Mouse (Mus musculus) heart, adult 9 months (tissue): ENCODE results near the gene Rpe.
"Not testable (repeated sequence)": the region's sequence is repeated elsewhere in the genome, so short reads cannot be mapped to it uniquely, and the experiment has no call there.

ENCODE experiments used
- DNase-seq, 2 experiments: peaks; one replicate each; pipeline ENCODE4 v3.0.0; 2022; ENCODE audit warnings: low spot score in 2 of 2

Rpe gene

GRCm38 (mm10) chr1:66700693-66701575, at the start of gene Rpe:
TSS of gene Rpe (plus strand) at chr1:66700831.
- DNase-seq: peak; percentile 89 to 90

GRCm38 (mm10) chr1:66655119-66655746, 45.4 kb upstream of the Rpe start:
- DNase-seq: no peak

GRCm38 (mm10) chr1:66655747-66656119, 44.9 kb upstream of the Rpe start:
- DNase-seq: no peak

GRCm38 (mm10) chr1:66671475-66671874, 29.2 kb upstream of the Rpe start:
- DNase-seq: no peak

GRCm38 (mm10) chr1:66672812-66673211, 27.8 kb upstream of the Rpe start:
- no peak for DNase-seq

GRCm38 (mm10) chr1:66677928-66678327, 22.7 kb upstream of the Rpe start:
- DNase-seq: no peak

GRCm38 (mm10) chr1:66678662-66679061, 22.0 kb upstream of the Rpe start:
- no peak for DNase-seq

GRCm38 (mm10) chr1:66682974-66683373, 17.7 kb upstream of the Rpe start:
- DNase-seq: no peak

- DNase-seq: no peak
Observed at GRCm38 (mm10) chr1:66691772-66692171, 8.9 kb upstream of the Rpe start.

- DNase-seq: no peak
Observed at GRCm38 (mm10) chr1:66692308-66692707, 8.3 kb upstream of the Rpe start.

GRCm38 (mm10) chr1:66692780-66693392, 7.7 kb upstream of the Rpe start:
- no peak for DNase-seq

GRCm38 (mm10) chr1:66694266-66694665, 6.4 kb upstream of the Rpe start:
- no peak for DNase-seq

GRCm38 (mm10) chr1:66695296-66695695, 5.3 kb upstream of the Rpe start:
- DNase-seq: no peak

- not testable (repeated sequence) for DNase-seq
Observed at GRCm38 (mm10) chr1:66699630-66700029, 1.0 kb upstream of the Rpe start.

GRCm38 (mm10) chr1:66700149-66700692, 410 bp upstream of the Rpe start:
- DNase-seq: no peak

- DNase-seq: no peak
Observed at GRCm38 (mm10) chr1:66701576-66701940, 927 bp downstream of the Rpe start.

GRCm38 (mm10) chr1:66702623-66703345, 2.2 kb downstream of the Rpe start:
- DNase-seq: no peak

- DNase-seq: no peak
Observed at GRCm38 (mm10) chr1:66704523-66704922, 3.9 kb downstream of the Rpe start.

- no peak for DNase-seq
Observed at GRCm38 (mm10) chr1:66712859-66713258, 12.2 kb downstream of the Rpe start.

GRCm38 (mm10) chr1:66730581-66730980, 29.9 kb downstream of the Rpe start:
- no peak for DNase-seq

- DNase-seq: no peak
Observed at GRCm38 (mm10) chr1:66768764-66769163, 68.1 kb downstream of the Rpe start.
